Mouse (Mus musculus) liver, embryonic 16.5 days (tissue): ENCODE data around the gene Myo1f. TPM values are rescaled to one million over a fixed set of nuclear protein-coding genes. Genes with fewer than 3 reads are reported as not detected.

Experiments
- ATAC-seq: fragments of 200-750 bp; cut with Nextera tagmentation; 2 replicates; pipeline ENCODE4 v1.8.0; 2017; ENCODE audit warnings: low read depth, mild to moderate bottlenecking, moderate number of reproducible peaks, moderate library complexity
- H3K27ac ChIP-seq: fragments of 300-500 bp; sonication (generic); 2 replicates; pipeline ENCODE4 v1.5.1; 2014; ENCODE audit warnings: mild to moderate bottlenecking, low read length
- H3K27me3 ChIP-seq: fragments of 300-500 bp; sonication (generic); 2 replicates; pipeline ENCODE4 v1.6.1; 2014; ENCODE audit warnings: low read depth, low read length, mixed read lengths; ENCODE audit not compliant: control insufficient read depth, insufficient read depth
- H3K36me3 ChIP-seq: fragments of 300-500 bp; sonication (generic); 2 replicates; pipeline ENCODE4 v1.6.1; 2014; ENCODE audit warnings: mild to moderate bottlenecking; ENCODE audit not compliant: control insufficient read depth, insufficient read depth
- H3K4me1 ChIP-seq: fragments of 300-500 bp; sonication (generic); 2 replicates; pipeline ENCODE4 v1.6.1; 2014; ENCODE audit warnings: low read depth, low read length, mixed read lengths; ENCODE audit not compliant: control insufficient read depth
- H3K4me2 ChIP-seq: fragments of 300-500 bp; sonication (generic); 2 replicates; pipeline ENCODE4 v1.6.1; 2014; ENCODE audit warnings: low read depth, low read length, mixed read lengths
- H3K4me3 ChIP-seq: fragments of 300-500 bp; sonication (generic); 2 replicates; pipeline ENCODE4 v1.5.1; 2014; ENCODE audit warnings: low read depth, mild to moderate bottlenecking, low read length
- H3K9ac ChIP-seq: fragments of 300-500 bp; sonication (generic); 2 replicates; pipeline ENCODE4 v1.6.1; 2014; ENCODE audit warnings: low read depth, low read length
- H3K9me3 ChIP-seq: fragments of 300-500 bp; sonication (generic); replicated peaks from 2 replicates; pipeline ENCODE4 v1.6.1; 2016; ENCODE audit warnings: low read length; ENCODE audit not compliant: control insufficient read depth
- WGBS: fragments of 180-500 bp; shearing (Covaris S2); extraction: QIAGEN DNeasy Blood & Tissue Kit; methylation state at CpG from one replicate; pipeline ENCODE4 v1.1.7; 2014; ENCODE audit not compliant: insufficient replicate concordance; 5-methylcytosine and 5-hydroxymethylcytosine counted together
- polyA plus RNA-seq: library from polyadenylated mRNA; unstranded; fragments of >200 nt; fragmentation: Nextera tagmentation; extraction: Ambion mirVana; gene quantifications from 2 replicates; pipeline ENCODE4 v1.2.1, GENCODE M21; 2015

Myo1f gene
- polyA plus RNA-seq, 1 experiment from 2014 or later: 12.7 TPM

DNA sequence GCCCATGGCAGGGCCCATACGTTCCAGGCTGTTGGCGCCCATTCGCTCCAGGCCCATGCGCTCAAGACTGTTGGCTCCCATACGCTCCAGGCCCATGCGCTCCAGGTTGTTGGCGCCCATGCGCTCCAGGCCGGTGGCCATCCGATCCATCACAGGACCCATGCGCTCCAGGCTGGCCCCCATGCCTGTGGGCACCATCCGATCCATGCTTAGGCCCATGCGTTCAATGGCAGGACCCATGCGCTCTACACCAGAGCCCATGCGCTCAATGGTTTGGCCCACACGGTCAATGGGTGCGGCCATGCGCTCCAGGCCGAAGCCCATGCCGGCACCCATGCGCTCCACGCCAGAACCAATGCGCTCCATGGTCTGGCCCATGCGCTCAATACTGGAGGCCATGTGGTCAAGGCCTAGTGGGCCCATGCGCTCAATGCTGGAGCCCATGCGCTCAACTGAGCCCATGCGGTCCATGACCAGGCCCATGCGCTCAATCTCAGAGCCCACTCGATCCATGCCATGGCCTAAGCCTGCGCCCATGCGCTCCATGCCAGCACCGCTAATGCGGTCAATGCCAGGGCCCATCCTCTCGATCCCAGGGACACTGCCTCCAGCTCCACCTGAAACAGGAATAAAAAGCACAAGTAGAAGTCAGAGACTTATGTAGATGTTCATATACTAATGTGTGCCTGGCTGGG is 94.4 kb downstream of the Myo1f start:
- H3K9ac ChIP-seq: no peak overlapping the region
- no peaks in the 10 kb centered on the region for H3K4me1 ChIP-seq
- ATAC-seq: 0 out of 2 replicates have a peak, but pooled peaks have one; percentile 16
- no peak overlapping the region for H3K27ac ChIP-seq
- no peak overlapping the region for H3K4me2 ChIP-seq
- no peak overlapping the region for H3K4me3 ChIP-seq
- 96% methylated on average over 34 of the region's 34 CpGs for WGBS
- H3K36me3 ChIP-seq: peaks cover 79% of the 10 kb centered on the region
- H3K27me3 ChIP-seq: no peaks in the 10 kb centered on the region
- H3K9me3 ChIP-seq: no peaks in the 10 kb centered on the region

Other genes starting within 250 kb of the Myo1f start
- 2.1 and 2.3 TPM in 2 replicates for gene Zfp81, start 196.8 kb upstream of the Myo1f start, polyA plus RNA-seq
- gene Zfp101, start 161.1 kb upstream of the Myo1f start, polyA plus RNA-seq: 6.0 and 6.8 TPM in 2 replicates
- gene Actl9, start 122.8 kb upstream of the Myo1f start, polyA plus RNA-seq: not detected in 2 replicates
- gene Adamts10, start 31.5 kb upstream of the Myo1f start, polyA plus RNA-seq: 5.1 and 6.6 TPM in 2 replicates
- 14.4 and 17.9 TPM in 2 replicates for gene Zfp414, start 73.4 kb downstream of the Myo1f start, polyA plus RNA-seq
- 4.0 and 5.6 TPM in 2 replicates for gene Pram1, start 82.3 kb downstream of the Myo1f start, polyA plus RNA-seq
- gene Hnrnpm, start 131.2 kb downstream of the Myo1f start, polyA plus RNA-seq: 121 and 124 TPM in 2 replicates
- 256 and 281 TPM in 2 replicates for gene March2, start 163.0 kb downstream of the Myo1f start, polyA plus RNA-seq
- gene Rab11b, start 204.8 kb downstream of the Myo1f start, polyA plus RNA-seq: 107 and 115 TPM in 2 replicates
- gene Angptl4, start 226.1 kb downstream of the Myo1f start, polyA plus RNA-seq: 29.3 and 29.6 TPM in 2 replicates